Mouse (Mus musculus) forebrain, embryonic 10.5 days (tissue): Measurements from ENCODE around the gene Edc3. TPM values are rescaled to one million over a fixed set of nuclear protein-coding genes. Genes with fewer than 3 reads are reported as not detected.

Source experiments
- DNase-seq: peaks from one replicate; pipeline ENCODE4 v3.0.0-alpha.2; 2017; ENCODE audit warnings: low spot score; ENCODE audit errors: extremely low spot score
- H3K27ac ChIP-seq: fragments of 300-500 bp; sonication (generic); 2 replicates; pipeline ENCODE4 v1.5.1; 2016; ENCODE audit warnings: mild to moderate bottlenecking
- H3K27me3 ChIP-seq: fragments of 300-500 bp; sonication (generic); 2 replicates; pipeline ENCODE4 v1.6.1; 2016; ENCODE audit warnings: mild to moderate bottlenecking; ENCODE audit not compliant: poor library complexity, severe bottlenecking
- H3K36me3 ChIP-seq: fragments of 300-500 bp; sonication (generic); replicated peaks from 2 replicates; pipeline ENCODE4 v1.6.1; 2016; ENCODE audit warnings: mild to moderate bottlenecking, moderate library complexity
- H3K4me1 ChIP-seq: fragments of 300-500 bp; sonication (generic); 2 replicates; pipeline ENCODE4 v1.6.1; 2016
- H3K4me3 ChIP-seq: fragments of 300-500 bp; sonication (generic); 2 replicates; pipeline ENCODE4 v1.5.1; 2016; ENCODE audit warnings: mild to moderate bottlenecking, moderate library complexity
- H3K9me3 ChIP-seq: fragments of 300-500 bp; sonication (generic); 2 replicates; pipeline ENCODE4 v1.6.1; 2016; ENCODE audit warnings: mild to moderate bottlenecking, moderate library complexity
- WGBS: fragments of 180-500 bp; shearing (Covaris S2); methylation state at CpG from one replicate; pipeline ENCODE4 v1.1.7; 2016; 5-methylcytosine and 5-hydroxymethylcytosine counted together
- polyA plus RNA-seq: library from polyadenylated mRNA; unstranded; fragments of >200 nt; fragmentation: Nextera tagmentation; extraction: Ambion mirVana; gene quantifications from 2 replicates; pipeline ENCODE4 v1.2.1, GENCODE M21; 2016

The Edc3 gene
- polyA plus RNA-seq, 1 experiment from 2014 or later: 43.9 TPM

GRCm38 (mm10) chr9:57681411-57681810 lies 26.9 kb upstream of the Edc3 start:
- WGBS: 87% methylated on average over 10 of the region's 10 CpGs
- no peaks in the 10 kb centered on the region for H3K9me3 ChIP-seq
- H3K27me3 ChIP-seq: no peaks in the 10 kb centered on the region
- H3K36me3 ChIP-seq: no peaks in the 10 kb centered on the region
- no peak for DNase-seq
- H3K4me1 ChIP-seq: no peaks in the 10 kb centered on the region
- no peak overlapping the region for H3K4me3 ChIP-seq
- H3K27ac ChIP-seq: no peak overlapping the region

- Histone ChIP-seq H3K4me1 (no peaks in the 10 kb centered on the region), H3K9me3 (no peaks in the 10 kb centered on the region), H3K36me3 (no peaks in the 10 kb centered on the region), H3K4me3 (no peak within 1 kb of the TSS), H3K27ac (no peak within 1 kb of the TSS), H3K27me3 (no peaks in the 10 kb centered on the region)
- no peak for DNase-seq
- 80% methylated on average over 5 of the region's 5 CpGs for WGBS
Observed at GRCm38 (mm10) chr9:57683520-57683919, 24.8 kb upstream of the Edc3 start, which contains the start of gene Cyp1a2. Gene Cyp1a2 (minus strand): TSS chr9:57683703.

- Histone ChIP-seq H3K27me3 (no peaks in the 10 kb centered on the region), H3K9me3 (no peaks in the 10 kb centered on the region), H3K36me3 (no peaks in the 10 kb centered on the region)
Observed at GRCm38 (mm10) chr9:57686011-57686410, 22.3 kb upstream of the Edc3 start.

GRCm38 (mm10) chr9:57687751-57688150 lies 20.6 kb upstream of the Edc3 start, which contains the start of gene Cyp1a1:
Gene Cyp1a1 (plus strand): TSS chr9:57687928.
- DNase-seq: no peak
- H3K4me1 ChIP-seq: no peaks in the 10 kb centered on the region
- 94% methylated on average over 2 of the region's 2 CpGs for WGBS
- no peaks in the 10 kb centered on the region for H3K27me3 ChIP-seq
- H3K9me3 ChIP-seq: no peaks in the 10 kb centered on the region
- H3K27ac ChIP-seq: no peak within 1 kb of the TSS
- no peaks in the 10 kb centered on the region for H3K36me3 ChIP-seq
- no peak within 1 kb of the TSS for H3K4me3 ChIP-seq

More at GRCm38 (mm10) chr9:57686011-57686410, 22.3 kb upstream of the Edc3 start:
- Histone ChIP-seq H3K27ac (no peak overlapping the region), H3K4me1 (no peaks in the 10 kb centered on the region), H3K4me3 (no peak overlapping the region)
- WGBS: 92% methylated on average over 5 of the region's 5 CpGs
- DNase-seq: no peak

GRCm38 (mm10) chr9:57688158-57688557 lies 20.2 kb upstream of the Edc3 start:
- WGBS: 61% methylated on average over 2 of the region's 2 CpGs
- H3K4me1 ChIP-seq: no peaks in the 10 kb centered on the region
- no peak overlapping the region for H3K4me3 ChIP-seq
- H3K36me3 ChIP-seq: no peaks in the 10 kb centered on the region
- no peaks in the 10 kb centered on the region for H3K9me3 ChIP-seq
- no peaks in the 10 kb centered on the region for H3K27me3 ChIP-seq
- H3K27ac ChIP-seq: no peak overlapping the region
- no peak for DNase-seq

- no peaks in the 10 kb centered on the region for H3K36me3 ChIP-seq
- H3K9me3 ChIP-seq: no peaks in the 10 kb centered on the region
- 88% methylated on average over 2 of the region's 2 CpGs for WGBS
- peaks cover 3% of the 10 kb centered on the region for H3K27me3 ChIP-seq
- no peak overlapping the region for H3K27ac ChIP-seq
- H3K4me3 ChIP-seq: no peak overlapping the region
- H3K4me1 ChIP-seq: no peaks in the 10 kb centered on the region
- no peak for DNase-seq
Observed at GRCm38 (mm10) chr9:57688606-57689005, 19.7 kb upstream of the Edc3 start.

- Histone ChIP-seq H3K4me3 (no peak overlapping the region), H3K4me1 (peaks cover 19% of the 10 kb centered on the region), H3K27ac (no peak overlapping the region), H3K9me3 (no peaks in the 10 kb centered on the region), H3K36me3 (no peaks in the 10 kb centered on the region), H3K27me3 (peaks cover 53% of the 10 kb centered on the region)
- 81% methylated on average over 2 of the region's 2 CpGs for WGBS
- no peak for DNase-seq
Observed at GRCm38 (mm10) chr9:57694108-57694507, 14.2 kb upstream of the Edc3 start.

GRCm38 (mm10) chr9:57696380-57697285 lies 11.7 kb upstream of the Edc3 start:
- peak; percentile 21 for DNase-seq
- H3K4me1 ChIP-seq: peaks cover 19% of the 10 kb centered on the region
- H3K36me3 ChIP-seq: no peaks in the 10 kb centered on the region
- WGBS: 1% methylated on average over 42 of the region's 42 CpGs
- H3K4me3 ChIP-seq: peak overlapping the region; percentile 56
- peaks cover 53% of the 10 kb centered on the region for H3K27me3 ChIP-seq
- H3K9me3 ChIP-seq: no peaks in the 10 kb centered on the region
- peak overlapping the region; percentile 13 for H3K27ac ChIP-seq

GRCm38 (mm10) chr9:57697380-57697779 lies 11.0 kb upstream of the Edc3 start:
- Histone ChIP-seq H3K9me3 (no peaks in the 10 kb centered on the region), H3K27ac (no peak overlapping the region), H3K4me3 (no peak overlapping the region), H3K36me3 (no peaks in the 10 kb centered on the region), H3K4me1 (peaks cover 19% of the 10 kb centered on the region), H3K27me3 (peaks cover 53% of the 10 kb centered on the region)
- DNase-seq: no peak
- WGBS: 8% methylated on average over 4 of the region's 4 CpGs

- 68% methylated on average over 1 of the region's 1 CpGs for WGBS
- no peak for DNase-seq
- no peak overlapping the region for H3K27ac ChIP-seq
- no peaks in the 10 kb centered on the region for H3K9me3 ChIP-seq
- no peaks in the 10 kb centered on the region for H3K36me3 ChIP-seq
- peaks cover 50% of the 10 kb centered on the region for H3K27me3 ChIP-seq
- no peak overlapping the region for H3K4me3 ChIP-seq
- H3K4me1 ChIP-seq: peaks cover 19% of the 10 kb centered on the region
Observed at GRCm38 (mm10) chr9:57698466-57699150, 9.7 kb upstream of the Edc3 start.

GRCm38 (mm10) chr9:57706496-57706895 lies 1.8 kb upstream of the Edc3 start:
- H3K9me3 ChIP-seq: no peaks in the 10 kb centered on the region; the same call in 1 of the 2 replicates
- no peak overlapping the region for H3K4me3 ChIP-seq
- H3K36me3 ChIP-seq: peaks cover 6% of the 10 kb centered on the region; the same call in 1 of the 2 replicates
- no peak for DNase-seq
- 91% methylated on average over 3 of the region's 3 CpGs for WGBS
- peaks cover 18% of the 10 kb centered on the region for H3K4me1 ChIP-seq
- H3K27me3 ChIP-seq: no peaks in the 10 kb centered on the region
- no peak overlapping the region for H3K27ac ChIP-seq

- Histone ChIP-seq H3K27me3 (no peaks in the 10 kb centered on the region), H3K36me3 (peaks cover 29% of the 10 kb centered on the region), H3K4me1 (peaks cover 18% of the 10 kb centered on the region), H3K27ac (peak overlapping the region; percentile 93), H3K4me3 (peak overlapping the region; percentile 98), H3K9me3 (no peaks in the 10 kb centered on the region; the same call in 1 of the 2 replicates)
- WGBS: 6% methylated on average over 39 of the region's 39 CpGs
- peak; percentile 22 for DNase-seq
Observed at GRCm38 (mm10) chr9:57708720-57709274, 457 bp downstream of the Edc3 start.
